Mouse (Mus musculus) heart, postnatal 0 days (tissue): ENCODE data around the gene Sipa1l3. TPM values are rescaled to one million over a fixed set of nuclear protein-coding genes. Genes with fewer than 3 reads are reported as not detected.

ENCODE experiments used
- ATAC-seq: fragments of 200-750 bp; cut with Nextera tagmentation; 2 replicates; pipeline ENCODE4 v1.8.0; 2017; ENCODE audit warnings: low read depth, moderate number of reproducible peaks, moderate library complexity; ENCODE audit not compliant: insufficient read depth
- DNase-seq: peaks from one replicate; pipeline ENCODE4 v3.0.0-alpha.2; 2016; ENCODE audit warnings: low spot score
- H3K27ac ChIP-seq: fragments of 300-500 bp; sonication (generic); 2 replicates; pipeline ENCODE4 v1.5.1; 2014; ENCODE audit warnings: low read depth, mild to moderate bottlenecking
- H3K27me3 ChIP-seq: fragments of 300-500 bp; sonication (generic); 2 replicates; pipeline ENCODE4 v1.6.1; 2014; ENCODE audit warnings: low read length, mixed read lengths; ENCODE audit not compliant: control insufficient read depth, insufficient read depth
- H3K36me3 ChIP-seq: fragments of 300-500 bp; sonication (generic); replicated peaks from 2 replicates; pipeline ENCODE4 v1.6.1; 2014; ENCODE audit warnings: low read length, mixed read lengths; ENCODE audit not compliant: control insufficient read depth, insufficient read depth
- H3K4me1 ChIP-seq: fragments of 300-500 bp; sonication (generic); 2 replicates; pipeline ENCODE4 v1.6.1; 2014; ENCODE audit warnings: antibody characterized with exemption; ENCODE audit not compliant: control insufficient read depth, insufficient read depth
- H3K4me2 ChIP-seq: fragments of 300-500 bp; sonication (generic); 2 replicates; pipeline ENCODE4 v1.6.1; 2014; ENCODE audit warnings: low read depth, mild to moderate bottlenecking, low read length, moderate library complexity
- H3K4me3 ChIP-seq: fragments of 300-500 bp; sonication (generic); 2 replicates; pipeline ENCODE4 v1.5.1; 2014; ENCODE audit warnings: low read depth, low read length
- H3K9ac ChIP-seq: fragments of 300-500 bp; sonication (generic); replicated peaks from 2 replicates; pipeline ENCODE4 v1.6.1; 2014; ENCODE audit warnings: low read depth, low read length, mixed read lengths
- H3K9me3 ChIP-seq: fragments of 300-500 bp; sonication (generic); replicated peaks from 2 replicates; pipeline ENCODE4 v1.6.1; 2016; ENCODE audit warnings: low read length; ENCODE audit not compliant: control insufficient read depth
- CTCF ChIP-seq: IDR thresholded peaks from 2 replicates; pipeline ENCODE4 v1.5.1; 2016; ENCODE audit warnings: antibody characterized with exemption, control low read depth, low read depth
- EP300 ChIP-seq: IDR thresholded peaks from 2 replicates; pipeline ENCODE4 v1.6.1; 2016; ENCODE audit warnings: antibody characterized with exemption, low read depth
- WGBS: fragments of 180-500 bp; shearing (Covaris S2); extraction: QIAGEN DNeasy Blood & Tissue Kit; methylation state at CpG from one replicate; pipeline ENCODE4 v1.1.7; 2014; 5-methylcytosine and 5-hydroxymethylcytosine counted together
- polyA plus RNA-seq: library from polyadenylated mRNA; unstranded; fragments of >200 nt; fragmentation: Nextera tagmentation; extraction: Ambion mirVana; gene quantifications from 2 replicates; pipeline ENCODE4 v1.2.1, GENCODE M21; 2015
- total RNA-seq: library from RNA; depleted of rRNA; stranded (reverse); fragments of >200 nt; gene quantifications from 2 replicates; pipeline ENCODE4 v1.2.3, GENCODE M21; 2014; ENCODE audit warnings: low replicate concordance

Gene Sipa1l3
- total and polyA plus RNA-seq, 2 experiments from 2014 or later, result 1.7 to 16.2 TPM

DNA sequence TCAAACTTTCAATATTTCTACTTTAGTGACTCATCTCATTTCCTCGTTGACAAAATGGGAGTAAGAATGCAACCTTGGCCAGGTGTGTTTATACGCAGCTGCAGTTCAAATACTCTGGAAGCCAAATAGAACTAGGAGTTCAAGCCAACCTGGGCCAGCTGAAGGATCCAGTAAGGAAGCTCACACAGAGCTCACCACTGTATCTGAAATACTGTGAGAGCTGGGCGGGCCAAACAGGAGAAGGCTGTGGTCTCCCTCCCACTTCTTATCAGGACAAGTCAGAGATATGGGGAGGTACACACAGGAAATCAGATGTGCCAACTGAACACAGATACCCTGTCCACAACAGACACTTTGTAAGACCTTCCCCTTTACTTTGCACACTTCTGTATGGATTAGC lies 125.6 kb downstream of the Sipa1l3 start:
- TF ChIP-seq EP300, result no peak
- TF ChIP-seq CTCF, result no peak
- H3K4me2 ChIP-seq, result no peak overlapping the region
- H3K27ac ChIP-seq, result no peak overlapping the region
- WGBS, result 73% methylated on average over 3 of the region's 3 CpGs
- H3K4me3 ChIP-seq, result no peak overlapping the region
- ATAC-seq, result no peak
- no peaks in the 10 kb centered on the region for H3K4me1 ChIP-seq
- DNase-seq, result no peak
- peaks cover 26% of the 10 kb centered on the region for H3K27me3 ChIP-seq
- no peak overlapping the region for H3K9ac ChIP-seq
- peaks cover 14% of the 10 kb centered on the region; the same call in 1 of the 2 replicates for H3K36me3 ChIP-seq
- no peaks in the 10 kb centered on the region for H3K9me3 ChIP-seq

DNA sequence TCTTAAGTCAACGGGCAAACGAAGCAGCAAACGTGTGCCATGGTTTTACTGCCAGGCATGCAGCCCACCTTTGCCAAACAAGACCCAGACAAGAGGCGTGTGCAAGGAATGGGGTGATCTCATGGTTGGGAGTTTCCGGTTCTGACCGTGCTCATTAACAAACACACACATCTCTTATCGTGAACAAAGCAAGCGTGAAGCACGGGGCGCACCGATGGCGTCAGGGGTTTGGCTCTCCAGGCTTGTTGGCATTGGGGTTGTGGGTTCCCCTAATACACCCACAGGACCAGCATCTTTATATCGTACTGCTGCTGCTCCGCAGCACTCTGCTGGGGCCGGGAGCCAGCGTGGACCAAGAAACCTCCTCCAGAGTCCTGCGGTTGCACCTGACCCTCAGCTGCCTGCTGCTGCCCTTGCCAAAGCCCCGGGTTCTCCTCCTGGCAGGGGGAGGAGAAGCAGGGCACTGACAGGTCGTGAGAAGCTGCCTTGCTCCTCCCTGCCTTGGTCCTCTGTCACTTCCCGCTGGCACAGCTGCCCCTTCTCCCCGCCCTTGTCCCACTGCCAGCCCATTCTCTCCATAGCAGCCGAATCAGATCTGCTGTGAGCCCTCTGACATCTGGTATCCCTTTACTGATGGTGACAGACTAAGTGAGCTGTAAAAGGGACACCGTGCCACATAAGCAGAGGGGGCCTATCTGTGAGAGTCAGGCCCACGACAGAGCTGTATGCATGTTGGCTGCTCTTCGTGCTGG lies 126.5 kb downstream of the Sipa1l3 start:
- DNase-seq (no peak), ATAC-seq (no peak)
- Histone ChIP-seq H3K9me3 (no peaks in the 10 kb centered on the region), H3K9ac (no peak overlapping the region), H3K27me3 (peaks cover 28% of the 10 kb centered on the region), H3K27ac (no peak overlapping the region), H3K4me2 (no peak overlapping the region), H3K36me3 (peaks cover 14% of the 10 kb centered on the region; the same call in 1 of the 2 replicates), H3K4me1 (no peaks in the 10 kb centered on the region), H3K4me3 (no peak overlapping the region)
- TF ChIP-seq CTCF (no peak), EP300 (no peak)
- 68% methylated on average over 25 of the region's 25 CpGs for WGBS

DNA sequence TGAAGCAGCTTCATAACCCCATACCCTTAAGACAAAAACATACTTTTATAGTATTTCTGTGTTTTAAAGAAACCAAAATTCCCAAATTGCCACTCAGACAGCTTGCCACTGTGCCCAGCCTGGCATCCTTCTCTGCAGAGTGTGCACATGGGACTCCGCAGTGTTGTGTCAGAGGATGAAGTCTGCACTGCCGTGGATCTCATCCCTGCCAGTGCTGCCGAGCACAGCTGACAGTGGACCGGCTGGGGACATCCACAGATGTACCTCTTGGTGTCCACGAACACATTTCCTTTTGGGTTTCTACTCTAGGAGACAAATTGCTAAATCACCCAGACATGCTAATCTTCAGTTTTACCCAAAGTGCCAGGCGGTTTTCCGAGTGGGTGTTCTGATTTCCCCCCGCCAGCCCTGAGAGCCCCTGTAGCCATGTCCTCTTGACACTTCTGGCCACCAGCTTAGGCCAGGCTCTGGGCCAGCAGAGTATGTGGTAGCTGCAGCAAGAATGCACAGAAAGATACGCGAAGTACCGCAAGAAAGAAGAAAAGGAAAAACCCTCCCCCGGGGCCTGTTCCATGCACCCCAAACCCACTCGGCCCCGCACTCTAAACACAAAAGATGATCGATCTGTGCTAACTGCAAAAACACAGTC lies 127.2 kb downstream of the Sipa1l3 start:
- ATAC-seq, result no peak
- Histone ChIP-seq H3K4me2 (no peak overlapping the region), H3K4me1 (no peaks in the 10 kb centered on the region), H3K4me3 (no peak overlapping the region), H3K9me3 (no peaks in the 10 kb centered on the region), H3K9ac (no peak overlapping the region), H3K36me3 (peaks cover 16% of the 10 kb centered on the region; the same call in 1 of the 2 replicates), H3K27me3 (peaks cover 28% of the 10 kb centered on the region), H3K27ac (no peak overlapping the region)
- TF ChIP-seq EP300 (no peak), CTCF (no peak)
- no peak for DNase-seq
- 80% methylated on average over 15 of the region's 15 CpGs for WGBS

DNA sequence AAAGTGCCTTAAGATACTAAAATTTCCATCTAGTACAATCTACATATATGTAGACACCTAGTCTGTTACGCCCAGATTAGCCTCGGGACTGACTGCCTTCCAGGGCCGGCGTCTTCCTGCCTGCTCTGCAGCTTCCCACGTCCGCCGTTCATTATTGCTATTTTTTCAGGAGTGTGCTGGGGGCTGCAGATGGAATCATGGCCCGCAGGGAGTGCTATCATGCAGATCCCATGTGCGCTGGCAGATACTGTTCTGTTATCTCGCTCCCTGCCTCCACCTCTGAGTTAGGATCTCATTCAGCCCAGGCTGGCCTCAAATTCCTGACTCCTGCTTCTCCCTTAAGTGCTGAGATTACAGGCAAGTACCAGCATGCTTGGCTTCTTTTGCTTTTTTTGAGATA lies 128.2 kb downstream of the Sipa1l3 start:
- 36% methylated on average over 10 of the region's 10 CpGs for WGBS
- H3K4me3 ChIP-seq, result no peak overlapping the region
- H3K9ac ChIP-seq, result no peak overlapping the region
- ATAC-seq (no peak), DNase-seq (no peak)
- peaks cover 28% of the 10 kb centered on the region for H3K27me3 ChIP-seq
- H3K9me3 ChIP-seq, result no peaks in the 10 kb centered on the region
- no peak overlapping the region for H3K27ac ChIP-seq
- TF ChIP-seq CTCF, result no peak
- TF ChIP-seq EP300, result no peak
- peaks cover 17% of the 10 kb centered on the region; the same call in 1 of the 2 replicates for H3K36me3 ChIP-seq
- H3K4me2 ChIP-seq, result no peak overlapping the region
- no peaks in the 10 kb centered on the region for H3K4me1 ChIP-seq

DNA sequence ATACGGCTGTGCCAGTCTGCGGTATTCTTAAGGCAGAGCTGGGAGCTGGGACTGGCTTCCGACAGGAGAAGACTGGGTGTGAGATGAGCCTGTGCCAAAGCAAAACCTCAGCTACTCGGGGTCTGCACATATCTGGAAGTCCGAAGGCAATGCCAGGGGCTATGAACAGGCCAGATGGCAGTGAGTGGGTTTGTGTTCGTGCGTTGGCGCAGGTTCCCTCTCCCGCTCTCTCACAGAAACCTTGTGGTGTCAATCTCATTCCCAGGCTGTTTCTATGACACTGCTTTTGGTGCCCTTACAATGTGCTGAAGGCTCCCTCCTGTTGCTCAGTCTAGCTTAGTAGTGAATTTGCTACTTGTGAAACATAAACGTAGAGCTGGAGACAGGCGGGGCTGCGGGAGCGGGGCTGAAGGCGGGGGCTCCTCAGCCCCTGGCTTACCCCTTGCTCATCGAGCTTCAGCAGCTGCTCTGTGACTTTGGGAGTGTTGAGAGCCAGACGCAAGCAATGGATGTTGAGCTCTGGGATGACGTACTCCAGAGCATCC lies 130.8 kb downstream of the Sipa1l3 start:
- no peak overlapping the region for H3K4me2 ChIP-seq
- no peaks in the 10 kb centered on the region for H3K9me3 ChIP-seq
- TF ChIP-seq CTCF (no peak), EP300 (no peak)
- peak; percentile 21; the same call in 1 of the 2 replicates for ATAC-seq
- no peak overlapping the region for H3K4me3 ChIP-seq
- H3K27me3 ChIP-seq, result peaks cover 18% of the 10 kb centered on the region; the same call in 1 of the 2 replicates
- no peak overlapping the region for H3K9ac ChIP-seq
- no peak for DNase-seq
- WGBS, result 74% methylated on average over 17 of the region's 17 CpGs
- no peak overlapping the region for H3K27ac ChIP-seq
- peaks cover 7% of the 10 kb centered on the region; the same call in 1 of the 2 replicates for H3K36me3 ChIP-seq
- no peaks in the 10 kb centered on the region for H3K4me1 ChIP-seq
